Mouse (Mus musculus) adrenal gland, postnatal 36 days (tissue): ENCODE results near the gene Pmf1. TPM values are rescaled to one million over a fixed set of nuclear protein-coding genes. Genes with fewer than 3 reads are reported as not detected.

ENCODE experiments used
- DNase-seq, 2 experiments: peaks; one replicate each; pipeline ENCODE4 v3.0.0; 2021; ENCODE audit warnings: mixed read lengths in 1 of 2
- long read RNA-seq, 2 experiments: library from polyadenylated mRNA; stranded (forward); transcript quantifications; one replicate each; pipeline ENCODE4 v2.0.0; 2021; ENCODE audit warnings: borderline sequencing depth in 2 of 2
- total RNA-seq, 2 experiments: library from RNA; stranded (reverse); gene quantifications; 2 replicates each; pipeline ENCODE4 v1.2.3; 2021

Pmf1 gene
- 10 to 100 TPM; 29.4 to 43.1 TPM for total RNA-seq
- long read RNA-seq, experiment 1, transcript Pmf1-201 (5 exons, 1,007 nt): major isoform, 31 of 36 reads
- long read RNA-seq, experiment 1, partial matches to known transcripts: 1 of 36 reads
- long read RNA-seq, experiment 1, other reads (novel, unspliced or antisense): 4 of 36 reads
- long read RNA-seq, experiment 2, transcript Pmf1-201 (5 exons, 1,007 nt): major isoform, 10 of 12 reads
- long read RNA-seq, experiment 2, partial matches to known transcripts: 0 of 12 reads
- long read RNA-seq, experiment 2, other reads (novel, unspliced or antisense): 1 of 12 reads

- DNase-seq: peak; percentile 96 to 97
Observed at GRCm38 (mm10) chr3:88409741-88410644, at the start of gene Pmf1. Gene Pmf1 (minus strand): TSS chr3:88410331.

GRCm38 (mm10) chr3:88458778-88459219, 48.7 kb upstream of the Pmf1 start:
- DNase-seq: no peak

- DNase-seq: no peak
Observed at GRCm38 (mm10) chr3:88456746-88457532, 46.8 kb upstream of the Pmf1 start.

GRCm38 (mm10) chr3:88456313-88456712, 46.2 kb upstream of the Pmf1 start:
- DNase-seq: no peak

- no peak for DNase-seq
Observed at GRCm38 (mm10) chr3:88455588-88456264, 45.6 kb upstream of the Pmf1 start.

GRCm38 (mm10) chr3:88454762-88455587, 44.8 kb upstream of the Pmf1 start:
- DNase-seq: no peak

- no peak for DNase-seq
Observed at GRCm38 (mm10) chr3:88453986-88454385, 43.9 kb upstream of the Pmf1 start.

GRCm38 (mm10) chr3:88453369-88453768, 43.2 kb upstream of the Pmf1 start:
- DNase-seq: no peak

GRCm38 (mm10) chr3:88452716-88453115, 42.6 kb upstream of the Pmf1 start:
- DNase-seq: no peak

- no peak for DNase-seq
Observed at GRCm38 (mm10) chr3:88452246-88452645, 42.1 kb upstream of the Pmf1 start.

GRCm38 (mm10) chr3:88450379-88451131, 40.4 kb upstream of the Pmf1 start:
- no peak for DNase-seq

GRCm38 (mm10) chr3:88449395-88450023, 39.4 kb upstream of the Pmf1 start:
- DNase-seq: peak; percentile 67 to 69

GRCm38 (mm10) chr3:88448443-88448842, 38.3 kb upstream of the Pmf1 start:
- no peak for DNase-seq

GRCm38 (mm10) chr3:88447676-88448183, 37.6 kb upstream of the Pmf1 start:
- DNase-seq: no peak

- no peak for DNase-seq
Observed at GRCm38 (mm10) chr3:88446471-88447123, 36.5 kb upstream of the Pmf1 start.

- DNase-seq: no peak
Observed at GRCm38 (mm10) chr3:88442888-88443287, 32.8 kb upstream of the Pmf1 start.

- no peak for DNase-seq
Observed at GRCm38 (mm10) chr3:88442488-88442887, 32.4 kb upstream of the Pmf1 start.

GRCm38 (mm10) chr3:88440500-88441381, 30.6 kb upstream of the Pmf1 start:
- peak; percentile 60 to 63 for DNase-seq
